Mouse (Mus musculus) urinary bladder, postnatal 10 days (tissue): ENCODE measurements around the gene Ubl4b.

Experiments used
- DNase-seq: peaks from one replicate; pipeline ENCODE4 v3.0.0; 2022; ENCODE audit warnings: low spot score

The Ubl4b gene

GRCm38 (mm10) chr3:107520931-107521330 lies 33.9 kb downstream of the Ubl4b start:
- DNase-seq, result no peak

DNA sequence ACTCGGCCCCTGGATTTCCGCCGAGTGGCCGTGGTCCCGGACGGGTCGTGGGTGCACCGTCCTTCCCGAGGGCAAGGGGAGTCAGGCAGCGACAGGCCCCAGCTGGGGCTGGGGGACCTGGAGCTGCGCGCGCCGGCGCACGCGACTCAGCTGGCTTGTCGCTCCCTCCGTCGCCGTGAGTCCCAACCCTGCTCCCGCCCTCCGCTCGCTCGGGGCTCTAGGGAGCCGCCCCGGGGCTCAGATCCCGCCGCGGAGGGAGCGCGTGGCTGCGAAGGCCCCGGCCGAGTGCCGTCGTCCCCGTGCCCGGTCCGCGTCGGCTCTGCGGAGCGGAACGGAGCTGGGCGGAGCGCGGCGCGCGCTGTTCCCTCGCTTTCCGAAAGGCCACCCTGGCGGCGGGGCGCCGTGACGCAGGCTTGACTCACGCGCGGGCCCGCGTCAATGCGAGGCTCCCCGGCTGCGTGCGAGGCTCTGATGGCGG lies 37.2 kb downstream of the Ubl4b start, which contains the start of gene Slc6a17:
Slc6a17 (minus strand) TSS at position 388 of the 478 bp plus-strand sequence.
- DNase-seq, result peak; percentile 15

DNA sequence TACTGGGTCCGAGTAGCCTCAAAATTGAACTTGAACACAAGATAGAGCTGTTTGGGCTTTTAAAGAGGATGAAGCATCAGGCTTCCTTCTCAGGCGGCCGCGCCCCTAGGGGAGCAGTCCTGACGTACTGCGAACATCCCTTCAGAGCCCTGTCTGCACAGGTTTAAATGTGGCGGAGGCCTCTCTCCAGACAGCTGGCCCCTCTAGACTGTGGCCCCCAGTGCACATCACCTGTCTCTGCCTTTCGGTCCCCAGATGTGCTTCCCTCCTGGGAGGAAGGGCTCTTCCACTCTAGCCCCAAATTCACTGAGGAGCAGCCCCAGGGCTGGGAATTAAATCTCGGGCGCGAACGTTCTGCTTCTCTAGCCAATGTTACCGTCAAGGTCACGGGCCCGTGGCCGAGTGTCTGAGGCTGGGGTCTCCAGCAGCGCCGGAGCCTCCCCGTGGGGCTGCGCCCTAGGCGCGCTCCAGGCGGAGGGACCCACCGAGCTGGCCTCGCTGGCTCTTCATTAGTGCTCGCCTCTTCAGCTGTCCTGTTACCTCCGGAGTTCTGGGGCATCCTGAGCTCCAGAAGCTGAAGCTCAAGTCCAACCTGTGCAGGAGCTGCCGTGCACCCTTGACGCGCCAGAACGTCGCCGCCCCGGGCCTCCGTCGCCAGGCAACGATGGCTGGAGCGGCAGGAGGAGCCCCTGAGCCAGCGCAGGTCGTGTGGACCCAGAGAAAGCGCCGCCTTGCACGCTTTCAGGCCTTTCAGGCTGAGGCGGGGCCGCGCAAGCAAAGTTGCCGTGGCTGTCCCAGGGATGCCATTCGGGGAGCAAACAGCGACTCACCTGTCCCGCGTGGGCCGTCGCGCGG lies 37.9 kb downstream of the Ubl4b start:
- no peak for DNase-seq

GRCm38 (mm10) chr3:107515989-107516388 lies 38.9 kb downstream of the Ubl4b start:
- DNase-seq, result no peak

DNA sequence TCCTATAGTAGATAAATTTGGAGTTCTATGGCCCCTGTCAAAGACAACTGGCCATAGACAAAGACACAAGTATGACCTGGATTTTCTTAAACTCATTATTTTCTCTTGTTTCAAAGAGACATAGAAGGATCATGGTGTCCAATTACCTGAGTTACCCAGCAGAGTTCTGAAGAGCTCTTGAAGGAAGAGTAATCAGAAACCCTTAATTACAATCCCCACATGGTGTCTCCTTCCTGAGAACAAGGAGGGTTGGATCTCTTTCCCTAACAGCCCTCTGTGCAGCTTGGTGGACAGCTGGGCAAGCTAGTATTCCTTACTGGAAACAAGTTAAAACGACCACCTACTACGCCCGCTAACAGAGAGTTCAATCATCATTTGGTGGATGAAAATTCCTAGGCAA lies 43.5 kb downstream of the Ubl4b start:
- no peak for DNase-seq

DNA sequence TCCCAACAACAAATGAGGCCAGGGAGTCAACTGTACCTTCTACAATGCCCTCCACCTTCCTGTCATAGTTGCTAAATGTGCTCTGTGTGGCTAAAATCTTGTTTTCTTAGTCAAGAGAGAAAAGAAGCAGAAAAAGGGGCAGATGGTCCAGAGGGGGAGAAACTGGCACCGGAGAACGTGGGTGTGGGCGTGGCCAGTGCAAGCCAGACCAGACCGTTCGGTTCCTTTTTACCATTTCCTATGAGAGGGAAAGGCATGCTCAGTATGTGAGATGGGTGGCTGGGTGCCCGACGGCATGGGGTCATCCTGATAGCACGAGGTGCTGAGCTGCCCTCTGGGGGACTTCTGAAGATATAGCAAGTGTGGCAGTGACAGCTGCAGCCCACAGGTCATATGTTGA lies 46.2 kb downstream of the Ubl4b start:
- DNase-seq, result no peak

- DNase-seq, result no peak
Measured at GRCm38 (mm10) chr3:107507966-107508365, 46.9 kb downstream of the Ubl4b start.

DNA sequence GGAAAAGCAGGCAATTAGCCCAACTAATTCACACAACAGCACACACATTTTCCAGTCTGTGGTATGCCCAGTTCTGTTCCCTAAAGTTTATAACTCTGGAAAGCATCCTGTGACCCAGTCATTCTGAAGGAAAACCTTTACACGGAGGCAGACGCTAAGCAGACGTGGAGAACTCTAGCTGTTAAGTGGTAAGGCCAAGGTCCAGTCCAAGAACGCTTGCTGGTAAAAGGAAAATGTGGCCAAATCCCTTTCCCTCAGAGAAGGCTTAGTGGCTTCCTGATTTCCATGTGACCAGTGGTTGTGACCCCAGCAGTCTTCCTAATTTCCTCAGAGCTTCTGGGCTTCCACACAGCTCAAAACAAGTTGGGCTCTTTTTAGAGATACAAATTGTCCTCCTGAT lies 48.3 kb downstream of the Ubl4b start:
- DNase-seq, result no peak

GRCm38 (mm10) chr3:107505464-107506367 lies 49.2 kb downstream of the Ubl4b start:
- no peak for DNase-seq

DNA sequence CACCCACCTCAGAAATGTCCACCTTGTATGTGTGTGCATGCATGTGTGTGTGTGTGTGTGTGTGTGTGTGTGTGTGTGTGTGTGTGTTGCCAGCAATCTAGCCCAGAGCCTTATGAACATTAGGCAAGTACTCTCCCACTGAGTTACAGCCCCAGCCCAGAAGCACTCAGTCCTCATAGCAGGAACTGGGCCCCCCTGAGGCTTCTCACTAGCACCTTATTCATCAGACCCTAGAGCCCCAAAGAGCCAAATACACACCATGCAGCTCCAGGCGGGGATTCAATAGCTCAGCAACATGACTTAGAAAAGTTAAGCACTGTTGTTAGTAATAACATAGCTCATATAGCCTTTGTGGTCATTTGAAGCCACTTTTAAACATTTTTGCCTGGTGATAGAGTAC lies 50.3 kb downstream of the Ubl4b start:
- no peak for DNase-seq

- no peak for DNase-seq
Measured at GRCm38 (mm10) chr3:107503716-107504115, 51.2 kb downstream of the Ubl4b start.
